In genomic region chr2:3947432-3947831, GRCm38 (mm10) we compare ENCODE assay signal across 16 mouse cellular contexts.
"Had no signal": no experiment of that assay in that cellular context is flagged by ENCODE, and none has a peak within 500 bp of the region (broad histone marks: within the 10 kb centered on the region; RNA-seq: fewer than 3 reads in every experiment).

No protein-coding gene starts in this region.

- H3K27me3 ChIP-seq: neural tube, embryonic 13.5 days; neural tube, embryonic 15.5 days; stomach, embryonic 15.5 days had no signal

- H3K9ac ChIP-seq: neural tube, embryonic 13.5 days; neural tube, embryonic 15.5 days; stomach, embryonic 15.5 days had no signal

- H3K27ac ChIP-seq: neural tube, embryonic 13.5 days; neural tube, embryonic 15.5 days; stomach, embryonic 15.5 days; stomach, postnatal 0 days had no signal

- H3K4me1 ChIP-seq: neural tube, embryonic 13.5 days; neural tube, embryonic 15.5 days; stomach, embryonic 15.5 days had no signal

- H3K9me3 ChIP-seq: neural tube, embryonic 13.5 days; neural tube, embryonic 15.5 days; stomach, embryonic 15.5 days had no signal

- DNase-seq: retina, postnatal 1 day; right cerebral cortex, adult 18-20 months; right cerebral cortex, postnatal 14 days; right cerebral cortex, postnatal 25 days; right cerebral cortex, postnatal 4 days; spleen, adult 18-20 months; thymus, adult 18-20 months; thymus, adult 2 months; thymus, postnatal 14 days; thymus, postnatal 25 days; thymus, postnatal 36 days; thymus, postnatal 4 days had no signal

- H3K4me2 ChIP-seq: neural tube, embryonic 13.5 days; neural tube, embryonic 15.5 days; stomach, embryonic 15.5 days had no signal

- H3K36me3 ChIP-seq: neural tube, embryonic 13.5 days; neural tube, embryonic 15.5 days; stomach, embryonic 15.5 days had no signal

- H3K4me3 ChIP-seq: neural tube, embryonic 13.5 days; neural tube, embryonic 15.5 days; stomach, embryonic 15.5 days had no signal
